Mouse (Mus musculus) bone marrow, adult 2 months (tissue): ENCODE data around the gene Tdpoz2. TPM values are rescaled to one million over a fixed set of nuclear protein-coding genes. Genes with fewer than 3 reads are reported as not detected.
A peak's percentile ranks its signal among the peaks of the same experiment; 100 is the strongest.
"Not testable (repeated sequence)": the region's sequence is repeated elsewhere in the genome, so short reads cannot be mapped to it uniquely, and the experiment has no call there.

Experiments
- H3K27ac ChIP-seq: fragments of 200-500 bp; 2 replicates; pipeline ENCODE4 v1.5.1; 2012; ENCODE audit warnings: low read depth, mild to moderate bottlenecking, control low read depth, inconsistent platforms, low read length; ENCODE audit not compliant: control insufficient read depth, poor library complexity, insufficient read depth
- H3K4me1 ChIP-seq: fragments of 200-500 bp; 2 replicates; pipeline ENCODE4 v1.6.1; 2011; ENCODE audit warnings: low read length; ENCODE audit not compliant: control insufficient read depth, insufficient read depth
- H3K4me3 ChIP-seq: fragments of 200-500 bp; replicated peaks from 2 replicates; pipeline ENCODE3; 2011; ENCODE audit warnings: mild to moderate bottlenecking, low read depth, low read length, control low read depth; ENCODE audit not compliant: control insufficient read depth
- CTCF ChIP-seq: fragments of 200-500 bp; IDR thresholded peaks from 2 replicates; pipeline ENCODE4 v1.5.1; 2011; ENCODE audit warnings: low read length, control low read depth; ENCODE audit not compliant: control insufficient read depth, insufficient read depth
- POLR2A ChIP-seq: fragments of 200-500 bp; IDR thresholded peaks from 2 replicates; pipeline ENCODE4 v1.6.1; 2011; ENCODE audit warnings: low read depth, mild to moderate bottlenecking, control low read depth, low read length, borderline replicate concordance; ENCODE audit not compliant: control insufficient read depth
- WGBS: fragments of 180-500 bp; shearing (Covaris S2); methylation state at CpG from one replicate; pipeline ENCODE4 v1.1.7; 2018; 5-methylcytosine and 5-hydroxymethylcytosine counted together
- polyA plus RNA-seq: library from polyadenylated mRNA; stranded (reverse); fragments of >200 nt; gene quantifications from 2 replicates; pipeline ENCODE4 v1.2.4, GENCODE M21; 2011; ENCODE audit warnings: low replicate concordance; ENCODE audit not compliant: missing spikeins, insufficient read depth, insufficient read length

Tdpoz2 gene
- not detected in 2 replicates for polyA plus RNA-seq

- WGBS: 71% methylated on average over 3 of the region's 3 CpGs
- TF ChIP-seq POLR2A: no peak
- TF ChIP-seq CTCF: no peak
- Histone ChIP-seq H3K4me3 (no peak within 1 kb of the TSS), H3K27ac (no peak within 1 kb of the TSS), H3K4me1 (no peaks in the 10 kb centered on the region)
Measured at GRCm38 (mm10) chr3:93652586-93652985, at the start of gene Tdpoz2. Tdpoz2 (minus strand) TSS chr3:93652686.

GRCm38 (mm10) chr3:93692970-93693369 lies 40.5 kb upstream of the Tdpoz2 start, which contains the start of gene Gm37596:
Gm37596 (minus strand) TSS chr3:93693070.
- not testable (repeated sequence) for H3K27ac ChIP-seq, H3K4me3 ChIP-seq, H3K4me1 ChIP-seq
- WGBS: 65% methylated on average over 1 of the region's 2 CpGs

GRCm38 (mm10) chr3:93676210-93676609 lies 23.7 kb upstream of the Tdpoz2 start, which contains the start of gene Tdpoz1:
Tdpoz1 (minus strand) TSS chr3:93676310.
- H3K4me3 ChIP-seq, H3K27ac ChIP-seq, H3K4me1 ChIP-seq: not testable (repeated sequence)
- 54% methylated on average over 3 of the region's 4 CpGs for WGBS

- WGBS: 73% methylated on average over 5 of the region's 6 CpGs
- not testable (repeated sequence) for H3K4me3 ChIP-seq, H3K4me1 ChIP-seq, H3K27ac ChIP-seq
Measured at GRCm38 (mm10) chr3:93670805-93671503, 18.5 kb upstream of the Tdpoz2 start.

- no peak overlapping the region for H3K4me3 ChIP-seq
- TF ChIP-seq CTCF (no peak), POLR2A (no peak)
- no peak overlapping the region for H3K27ac ChIP-seq
- H3K4me1 ChIP-seq: no peaks in the 10 kb centered on the region
- 75% methylated on average over 1 of the region's 1 CpGs for WGBS
Measured at GRCm38 (mm10) chr3:93654260-93654659, 1.8 kb upstream of the Tdpoz2 start.

GRCm38 (mm10) chr3:93630917-93631714 lies 21.4 kb downstream of the Tdpoz2 start:
- H3K4me1 ChIP-seq, H3K4me3 ChIP-seq, H3K27ac ChIP-seq: not testable (repeated sequence)
- WGBS: 65% methylated on average over 4 of the region's 4 CpGs

GRCm38 (mm10) chr3:93608970-93609369 lies 43.5 kb downstream of the Tdpoz2 start:
- H3K27ac ChIP-seq: not testable (repeated sequence)
- peak; percentile 56 for TF ChIP-seq CTCF

GRCm38 (mm10) chr3:93601903-93602302 lies 50.6 kb downstream of the Tdpoz2 start:
- no peak for TF ChIP-seq CTCF
- no peak for TF ChIP-seq POLR2A
- no peak overlapping the region for H3K27ac ChIP-seq
- H3K4me3 ChIP-seq: no peak overlapping the region
- no peaks in the 10 kb centered on the region; the same call in 1 of the 2 replicates for H3K4me1 ChIP-seq
- WGBS: 79% methylated on average over 1 of the region's 1 CpGs

More at GRCm38 (mm10) chr3:93608970-93609369, 43.5 kb downstream of the Tdpoz2 start:
- not testable (repeated sequence) for H3K4me3 ChIP-seq, H3K4me1 ChIP-seq

Other genes with a start within 250 kb of the Tdpoz2 start
- 0.16 and 0.77 TPM in 2 replicates for gene Tchh, start 210.4 kb downstream of the Tdpoz2 start, polyA plus RNA-seq
- not detected in 2 replicates for gene Tchhl1, start 183.9 kb downstream of the Tdpoz2 start, polyA plus RNA-seq
- 170 and 358 TPM in 2 replicates for gene S100a11, start 132.2 kb downstream of the Tdpoz2 start, polyA plus RNA-seq
- 70.0 and 138 TPM in 2 replicates for gene S100a10, start 97.6 kb downstream of the Tdpoz2 start, polyA plus RNA-seq
- not detected in 2 replicates for gene Tdpoz1, start 23.6 kb upstream of the Tdpoz2 start, polyA plus RNA-seq
- gene Gm37596, start 40.4 kb upstream of the Tdpoz2 start, polyA plus RNA-seq: not detected in 2 replicates
- gene Gm5773, start 120.3 kb upstream of the Tdpoz2 start, polyA plus RNA-seq: not detected in 2 replicates
- gene Tdpoz4, start 143.7 kb upstream of the Tdpoz2 start, polyA plus RNA-seq: not detected in 2 replicates
- gene Tdpoz3, start 173.3 kb upstream of the Tdpoz2 start, polyA plus RNA-seq: not detected in 2 replicates